Mouse (Mus musculus) midbrain, embryonic 10.5 days (tissue): ENCODE results near the gene Mus81. TPM values are rescaled to one million over a fixed set of nuclear protein-coding genes. Genes with fewer than 3 reads are reported as not detected.

Experiments used
- DNase-seq: peaks from one replicate; pipeline ENCODE4 v3.0.0-alpha.2; 2017; ENCODE audit warnings: low spot score
- H3K27ac ChIP-seq: fragments of 300-500 bp; sonication (generic); replicated peaks from 2 replicates; pipeline ENCODE4 v1.5.1; 2016; ENCODE audit warnings: mild to moderate bottlenecking
- H3K27me3 ChIP-seq: fragments of 300-500 bp; sonication (generic); 2 replicates; pipeline ENCODE4 v1.6.1; 2016; ENCODE audit warnings: low read depth, mild to moderate bottlenecking; ENCODE audit not compliant: poor library complexity, severe bottlenecking
- H3K36me3 ChIP-seq: fragments of 300-500 bp; sonication (generic); 2 replicates; pipeline ENCODE4 v1.6.1; 2016; ENCODE audit warnings: mild to moderate bottlenecking, moderate library complexity
- H3K4me1 ChIP-seq: fragments of 300-500 bp; sonication (generic); 2 replicates; pipeline ENCODE4 v1.6.1; 2016
- H3K4me3 ChIP-seq: fragments of 300-500 bp; sonication (generic); 2 replicates; pipeline ENCODE4 v1.5.1; 2016; ENCODE audit warnings: mild to moderate bottlenecking, moderate library complexity
- H3K9me3 ChIP-seq: fragments of 300-500 bp; sonication (generic); replicated peaks from 2 replicates; pipeline ENCODE4 v1.6.1; 2016; ENCODE audit warnings: mild to moderate bottlenecking
- WGBS: fragments of 180-500 bp; shearing (Covaris S2); methylation state at CpG from one replicate; pipeline ENCODE4 v1.1.7; 2016; 5-methylcytosine and 5-hydroxymethylcytosine counted together
- polyA plus RNA-seq: library from polyadenylated mRNA; unstranded; fragments of >200 nt; fragmentation: Nextera tagmentation; extraction: Ambion mirVana; gene quantifications from 2 replicates; pipeline ENCODE4 v1.2.1, GENCODE M21; 2016

Gene Mus81
- polyA plus RNA-seq, 1 experiment from 2014 or later: 41.3 TPM

- Histone ChIP-seq H3K9me3 (no peaks in the 10 kb centered on the region), H3K27me3 (peaks cover 25% of the 10 kb centered on the region), H3K4me1 (peaks cover 60% of the 10 kb centered on the region), H3K36me3 (peaks cover 35% of the 10 kb centered on the region), H3K27ac (peak overlapping the region; percentile 83), H3K4me3 (peak overlapping the region; percentile 73)
- DNase-seq: no peak
- WGBS: 33% methylated on average over 3 of the region's 3 CpGs
Measured at GRCm38 (mm10) chr19:5459896-5460295, 28.3 kb downstream of the Mus81 start.

GRCm38 (mm10) chr19:5459019-5459418 lies 29.2 kb downstream of the Mus81 start:
- Histone ChIP-seq H3K4me3 (no peak overlapping the region), H3K27me3 (peaks cover 25% of the 10 kb centered on the region), H3K36me3 (peaks cover 35% of the 10 kb centered on the region), H3K4me1 (peaks cover 59% of the 10 kb centered on the region), H3K9me3 (no peaks in the 10 kb centered on the region), H3K27ac (no peak overlapping the region)
- WGBS: 67% methylated on average over 7 of the region's 7 CpGs
- no peak for DNase-seq

GRCm38 (mm10) chr19:5457746-5458442 lies 30.3 kb downstream of the Mus81 start, which contains the start of gene Ccdc85b:
Gene Ccdc85b (minus strand): TSS chr19:5457894.
- DNase-seq: no peak
- peak within 1 kb of the TSS; percentile 68 for H3K4me3 ChIP-seq
- H3K9me3 ChIP-seq: no peaks in the 10 kb centered on the region
- H3K27me3 ChIP-seq: peaks cover 25% of the 10 kb centered on the region
- peaks cover 54% of the 10 kb centered on the region for H3K4me1 ChIP-seq
- 15% methylated on average over 14 of the region's 14 CpGs for WGBS
- peaks cover 28% of the 10 kb centered on the region for H3K36me3 ChIP-seq
- H3K27ac ChIP-seq: peak within 1 kb of the TSS; percentile 91

- H3K4me3 ChIP-seq: peak overlapping the region; percentile 68
- H3K36me3 ChIP-seq: peaks cover 21% of the 10 kb centered on the region
- H3K9me3 ChIP-seq: no peaks in the 10 kb centered on the region
- peak; percentile 95 for DNase-seq
- peak overlapping the region; percentile 91 for H3K27ac ChIP-seq
- WGBS: under 1% methylated on average over 70 of the region's 70 CpGs
- H3K4me1 ChIP-seq: peaks cover 54% of the 10 kb centered on the region
- H3K27me3 ChIP-seq: peaks cover 25% of the 10 kb centered on the region
Measured at GRCm38 (mm10) chr19:5456922-5457745, 31.1 kb downstream of the Mus81 start.

DNA sequence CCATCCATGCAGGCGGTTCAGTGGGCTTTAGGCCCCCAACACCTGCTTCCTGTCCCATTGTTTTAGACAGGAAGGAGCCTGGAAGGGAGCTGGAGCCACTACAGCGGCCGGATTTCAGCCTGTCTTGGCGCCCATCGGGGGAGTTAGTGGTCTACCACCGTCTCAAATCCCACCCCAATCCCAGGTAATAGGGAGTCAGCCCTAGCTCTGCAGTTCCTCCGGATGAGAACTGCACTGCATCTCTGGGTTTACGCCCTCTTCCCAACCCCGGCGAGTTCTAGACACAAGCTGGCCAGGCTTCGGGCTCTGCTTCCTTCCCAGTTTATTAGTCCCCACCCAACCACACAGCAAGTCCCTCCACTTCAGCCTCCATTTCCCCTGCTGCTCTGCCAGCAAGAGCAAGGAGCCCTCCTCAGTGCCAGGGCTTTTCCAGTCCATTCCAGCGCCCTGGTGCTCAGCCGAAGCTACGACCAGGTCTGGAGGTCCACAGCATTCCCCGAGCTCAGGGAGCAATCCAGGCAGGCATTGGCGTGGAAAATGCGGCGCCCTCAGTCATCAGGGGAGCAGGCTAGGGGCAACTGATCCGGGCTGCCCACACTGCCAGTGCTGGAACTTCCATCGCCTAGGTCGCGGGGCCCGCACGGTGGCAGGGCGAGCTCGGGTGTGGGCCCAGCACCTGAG lies 31.8 kb downstream of the Mus81 start:
- Histone ChIP-seq H3K36me3 (peaks cover 18% of the 10 kb centered on the region), H3K9me3 (no peaks in the 10 kb centered on the region), H3K4me1 (peaks cover 49% of the 10 kb centered on the region), H3K27me3 (peaks cover 32% of the 10 kb centered on the region), H3K27ac (peak overlapping the region; percentile 91), H3K4me3 (peak overlapping the region; percentile 68)
- WGBS: 5% methylated on average over 26 of the region's 26 CpGs
- peak; percentile 52 for DNase-seq

- 64% methylated on average over 8 of the region's 8 CpGs for WGBS
- DNase-seq: no peak
- Histone ChIP-seq H3K4me1 (peaks cover 42% of the 10 kb centered on the region), H3K36me3 (peaks cover 18% of the 10 kb centered on the region), H3K4me3 (peak overlapping the region; percentile 68), H3K27me3 (peaks cover 40% of the 10 kb centered on the region), H3K27ac (no peak overlapping the region), H3K9me3 (no peaks in the 10 kb centered on the region)
Measured at GRCm38 (mm10) chr19:5455568-5455967, 32.6 kb downstream of the Mus81 start.

GRCm38 (mm10) chr19:5455037-5455436 lies 33.2 kb downstream of the Mus81 start:
- DNase-seq: no peak
- H3K36me3 ChIP-seq: peaks cover 18% of the 10 kb centered on the region
- WGBS: 86% methylated on average over 12 of the region's 12 CpGs
- H3K9me3 ChIP-seq: no peaks in the 10 kb centered on the region
- peaks cover 41% of the 10 kb centered on the region for H3K4me1 ChIP-seq
- H3K27me3 ChIP-seq: peaks cover 45% of the 10 kb centered on the region
- no peak overlapping the region for H3K27ac ChIP-seq
- H3K4me3 ChIP-seq: peak overlapping the region; percentile 68; the same call in 1 of the 2 replicates

DNA sequence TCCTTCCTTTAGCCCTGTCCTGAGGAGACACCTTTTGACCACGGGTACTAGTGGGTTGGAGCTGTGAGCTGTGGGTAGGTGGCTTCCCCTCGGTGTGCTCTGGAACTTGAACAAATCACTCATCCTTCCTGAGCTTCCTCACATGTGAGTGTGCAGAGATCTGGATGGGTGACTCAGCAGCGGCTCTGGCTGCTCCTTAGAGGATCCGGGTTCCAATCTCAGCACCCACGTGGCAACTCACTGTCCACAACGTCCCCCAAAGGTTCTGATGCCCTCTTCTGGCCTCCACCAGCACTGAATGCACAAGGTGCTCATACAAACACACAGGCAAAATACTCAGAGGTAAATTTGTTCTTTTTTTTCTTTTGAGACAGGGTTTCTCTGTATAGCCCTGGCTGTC lies 36.4 kb downstream of the Mus81 start:
- Histone ChIP-seq H3K27ac (no peak overlapping the region), H3K4me1 (peaks cover 40% of the 10 kb centered on the region), H3K27me3 (peaks cover 58% of the 10 kb centered on the region), H3K9me3 (0 out of 2 replicates have a peak, but pooled peaks cover 4% of the 10 kb centered on the region), H3K4me3 (no peak overlapping the region), H3K36me3 (peaks cover 18% of the 10 kb centered on the region)
- DNase-seq: no peak
- 83% methylated on average over 6 of the region's 6 CpGs for WGBS

DNA sequence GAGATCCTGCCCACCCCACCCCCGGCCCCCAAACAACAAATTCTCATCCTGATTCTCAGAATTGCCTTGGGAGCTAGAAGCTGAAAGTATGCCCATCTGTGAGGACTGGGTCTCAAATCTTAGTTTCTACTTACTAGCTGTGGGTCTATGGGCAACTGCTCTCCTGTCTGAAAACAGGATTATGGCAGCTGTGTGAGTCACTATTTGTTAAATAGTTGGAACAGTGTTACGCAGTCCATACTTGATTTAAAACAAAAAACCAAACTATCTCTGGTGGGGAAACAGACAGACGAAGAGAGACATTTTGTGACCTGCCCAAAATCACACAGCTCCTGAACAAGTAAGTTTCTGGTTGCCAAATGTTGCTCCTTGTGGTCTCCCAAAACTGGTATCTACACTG lies 38.5 kb downstream of the Mus81 start:
- DNase-seq: no peak
- H3K4me1 ChIP-seq: peaks cover 22% of the 10 kb centered on the region
- peaks cover 74% of the 10 kb centered on the region for H3K27me3 ChIP-seq

GRCm38 (mm10) chr19:5448354-5449150 lies 39.6 kb downstream of the Mus81 start:
- no peaks in the 10 kb centered on the region for H3K36me3 ChIP-seq
- peaks cover 22% of the 10 kb centered on the region for H3K4me1 ChIP-seq
- DNase-seq: peak; percentile 42
- peak overlapping the region; percentile 70 for H3K4me3 ChIP-seq
- H3K9me3 ChIP-seq: 0 out of 2 replicates have a peak, but pooled peaks cover 4% of the 10 kb centered on the region
- 9% methylated on average over 36 of the region's 36 CpGs for WGBS
- H3K27ac ChIP-seq: no peak overlapping the region
- peaks cover 78% of the 10 kb centered on the region for H3K27me3 ChIP-seq

More for the DNA sequence above, 38.5 kb downstream of the Mus81 start:
- 0 out of 2 replicates have a peak, but pooled peaks cover 4% of the 10 kb centered on the region for H3K9me3 ChIP-seq
- no peak overlapping the region for H3K27ac ChIP-seq
- H3K4me3 ChIP-seq: no peak overlapping the region
- WGBS: 90% methylated on average over 3 of the region's 3 CpGs
- H3K36me3 ChIP-seq: peaks cover 11% of the 10 kb centered on the region; the same call in 1 of the 2 replicates

GRCm38 (mm10) chr19:5447515-5448353 lies 40.5 kb downstream of the Mus81 start, which contains the start of gene Fosl1:
Gene Fosl1 (plus strand): TSS chr19:5447547.
- Histone ChIP-seq H3K4me3 (peak within 1 kb of the TSS; percentile 70), H3K27me3 (peaks cover 78% of the 10 kb centered on the region), H3K4me1 (peaks cover 22% of the 10 kb centered on the region), H3K9me3 (0 out of 2 replicates have a peak, but pooled peaks cover 4% of the 10 kb centered on the region), H3K36me3 (no peaks in the 10 kb centered on the region), H3K27ac (peak within 1 kb of the TSS; percentile 46; the same call in 1 of the 2 replicates)
- WGBS: under 1% methylated on average over 70 of the region's 70 CpGs
- peak; percentile 56 for DNase-seq
